Mouse (Mus musculus) megakaryocyte, embryonic 14.5 days (primary cell): Measurements from ENCODE around the gene Sdr42e1. TPM values are rescaled to one million over a fixed set of nuclear protein-coding genes. Genes with fewer than 3 reads are reported as not detected.

Experiments
- H3K27me3 ChIP-seq: replicated peaks from 2 replicates; pipeline ENCODE3; 2012; ENCODE audit warnings: inconsistent platforms
- H3K36me3 ChIP-seq: replicated peaks from 2 replicates; pipeline ENCODE3; 2012; ENCODE audit warnings: low read length, inconsistent platforms, mixed read lengths
- H3K4me1 ChIP-seq: 2 replicates; pipeline ENCODE4 v1.6.1; 2012; ENCODE audit warnings: inconsistent platforms
- H3K4me3 ChIP-seq: replicated peaks from 2 replicates; pipeline ENCODE3; 2012; ENCODE audit warnings: moderate library complexity, mild to moderate bottlenecking, inconsistent platforms
- H3K9me3 ChIP-seq: 2 replicates; pipeline ENCODE4 v1.6.1; 2012; ENCODE audit warnings: inconsistent platforms
- FLI1 ChIP-seq: IDR thresholded peaks from 2 replicates; pipeline ENCODE4 v1.6.1; 2012; ENCODE audit warnings: low read length, inconsistent platforms, mixed read lengths
- GATA1 ChIP-seq: IDR thresholded peaks from 3 replicates; pipeline ENCODE4 v1.6.1; 2012; ENCODE audit warnings: mixed read lengths, low read length, inconsistent platforms, borderline replicate concordance
- polyA plus RNA-seq: library from polyadenylated mRNA; stranded (reverse); fragments of >175 nt; gene quantifications from 2 replicates; pipeline ENCODE4 v1.2.3, GENCODE M21; 2012; ENCODE audit warnings: low replicate concordance; ENCODE audit not compliant: insufficient read depth

Sdr42e1 gene
- polyA plus RNA-seq, 1 experiment, result 0.89 TPM

- no peak for TF ChIP-seq FLI1
- TF ChIP-seq GATA1, result no peak
- H3K4me3 ChIP-seq, result no peak overlapping the region
- H3K27me3 ChIP-seq, result no peaks in the 10 kb centered on the region
- peaks cover 25% of the 10 kb centered on the region for H3K9me3 ChIP-seq
- H3K4me1 ChIP-seq, result no peaks in the 10 kb centered on the region
- peaks cover 93% of the 10 kb centered on the region for H3K36me3 ChIP-seq
These were observed 39.1 kb downstream of the Sdr42e1 start for GRCm38 (mm10) chr8:117634406-117634805.

GRCm38 (mm10) chr8:117632532-117632931, 41.0 kb downstream of the Sdr42e1 start:
- no peaks in the 10 kb centered on the region for H3K27me3 ChIP-seq
- H3K4me1 ChIP-seq, result no peaks in the 10 kb centered on the region
- peaks cover 25% of the 10 kb centered on the region for H3K9me3 ChIP-seq
- H3K36me3 ChIP-seq, result peaks cover 98% of the 10 kb centered on the region
- H3K4me3 ChIP-seq, result no peak overlapping the region
- TF ChIP-seq GATA1, result no peak
- TF ChIP-seq FLI1, result no peak

- Histone ChIP-seq H3K9me3 (no peaks in the 10 kb centered on the region), H3K4me1 (0 out of 2 replicates have a peak, but pooled peaks cover 3% of the 10 kb centered on the region), H3K4me3 (no peak overlapping the region), H3K36me3 (peaks cover 97% of the 10 kb centered on the region), H3K27me3 (no peaks in the 10 kb centered on the region)
- TF ChIP-seq GATA1 (no peak), FLI1 (no peak)
These were observed 46.4 kb downstream of the Sdr42e1 start for GRCm38 (mm10) chr8:117627096-117627495.

- Histone ChIP-seq H3K36me3 (peaks cover 97% of the 10 kb centered on the region), H3K27me3 (no peaks in the 10 kb centered on the region), H3K4me3 (no peak overlapping the region), H3K9me3 (peaks cover 6% of the 10 kb centered on the region), H3K4me1 (0 out of 2 replicates have a peak, but pooled peaks cover 3% of the 10 kb centered on the region)
- TF ChIP-seq GATA1, result no peak
- no peak for TF ChIP-seq FLI1
These were observed 47.2 kb downstream of the Sdr42e1 start for GRCm38 (mm10) chr8:117626040-117626838.

- no peaks in the 10 kb centered on the region for H3K4me1 ChIP-seq
- H3K9me3 ChIP-seq, result no peaks in the 10 kb centered on the region
- peaks cover 100% of the 10 kb centered on the region for H3K36me3 ChIP-seq
- no peak overlapping the region for H3K4me3 ChIP-seq
- H3K27me3 ChIP-seq, result no peaks in the 10 kb centered on the region
- TF ChIP-seq FLI1 (no peak), GATA1 (no peak)
These were observed 60.6 kb downstream of the Sdr42e1 start for GRCm38 (mm10) chr8:117612861-117613260.

Other genes with a start within 250 kb of the Sdr42e1 start
- gene Plcg2, start 175.4 kb downstream of the Sdr42e1 start, polyA plus RNA-seq, result 36.0 and 76.6 TPM in 2 replicates
- gene Hsd17b2, start 28.2 kb upstream of the Sdr42e1 start, polyA plus RNA-seq, result not detected in 2 replicates
- 3.2 and 10.7 TPM in 2 replicates for gene Mphosph6, start 128.3 kb upstream of the Sdr42e1 start, polyA plus RNA-seq